Mouse (Mus musculus): ENCODE measurements around the gene Ttll4.

Ttll4 gene

GRCm38 (mm10) chr1:74752833-74753232, 91.3 kb downstream of the Ttll4 start:
- no peak for DNase-seq (ENCODE audit: low read depth, low spot score)

Measured in c-Kit-negative CD71-positive TER-119-positive erythroid progenitor cells, embryonic 14.5 days (primary cell).